Mouse (Mus musculus): ENCODE results near the gene Sf3a1. TPM values are rescaled to one million over a fixed set of nuclear protein-coding genes. Genes with fewer than 3 reads are reported as not detected.
A peak's percentile ranks its signal among the peaks of the same experiment; 100 is the strongest.
"Not testable (repeated sequence)": the region's sequence is repeated elsewhere in the genome, so short reads cannot be mapped to it uniquely, and the experiment has no call there.

Gene Sf3a1
- 43.8 and 47.1 TPM in 2 replicates for polyA plus RNA-seq (2015; fragmentation: Nextera tagmentation; extraction: Ambion mirVana)

GRCm38 (mm10) chr11:4159808-4160708, at the start of gene Sf3a1, which contains the start of gene Ccdc157:
TSS of gene Sf3a1 (plus strand) at chr11:4160350.
TSS of gene Ccdc157 (minus strand) at chr11:4160293.
- Histone ChIP-seq H3K9ac (peak within 1 kb of the TSS; percentile 81), H3K4me2 (replicated peaks) (peak within 1 kb of the TSS; percentile 82), H3K4me3 (replicated peaks) (peak within 1 kb of the TSS; percentile 76), H3K27me3 (replicated peaks) (no peaks in the 10 kb centered on the region), H3K9me3 (no peaks in the 10 kb centered on the region), H3K36me3 (peaks cover 11% of the 10 kb centered on the region; the same call in 1 of the 2 replicates), H3K27ac (peak within 1 kb of the TSS; percentile 82), H3K4me1 (replicated peaks) (peaks cover 16% of the 10 kb centered on the region)
- ATAC-seq, result peak; percentile 99
- WGBS, result 2% methylated on average over 54 of the region's 54 CpGs

- ATAC-seq, result no peak
- Histone ChIP-seq H3K9ac (no peak overlapping the region), H3K4me1 (replicated peaks) (0 out of 2 replicates have a peak, but pooled peaks cover 2% of the 10 kb centered on the region), H3K27ac (no peak overlapping the region), H3K27me3 (replicated peaks) (peaks cover 2% of the 10 kb centered on the region), H3K36me3 (no peaks in the 10 kb centered on the region), H3K4me2 (replicated peaks) (no peak overlapping the region), H3K4me3 (replicated peaks) (no peak overlapping the region), H3K9me3 (no peaks in the 10 kb centered on the region)
- WGBS, result 88% methylated on average over 4 of the region's 4 CpGs
These were observed 48.1 kb upstream of the Sf3a1 start for GRCm38 (mm10) chr11:4112033-4112432.

- H3K4me1 ChIP-seq (replicated peaks), result peaks cover 8% of the 10 kb centered on the region
- H3K27ac ChIP-seq, result no peak overlapping the region
- H3K4me3 ChIP-seq (replicated peaks), result no peak overlapping the region
- WGBS, result 67% methylated on average over 6 of the region's 6 CpGs
- peaks cover 9% of the 10 kb centered on the region for H3K27me3 ChIP-seq (replicated peaks)
- no peaks in the 10 kb centered on the region for H3K9me3 ChIP-seq
- H3K4me2 ChIP-seq (replicated peaks), result no peak overlapping the region
- no peak for ATAC-seq
- H3K36me3 ChIP-seq, result no peaks in the 10 kb centered on the region
- H3K9ac ChIP-seq, result no peak overlapping the region
These were observed 47.3 kb upstream of the Sf3a1 start for GRCm38 (mm10) chr11:4112861-4113260.

GRCm38 (mm10) chr11:4113496-4113895, 46.7 kb upstream of the Sf3a1 start:
- H3K9me3 ChIP-seq, result no peaks in the 10 kb centered on the region
- H3K27me3 ChIP-seq (replicated peaks), result peaks cover 14% of the 10 kb centered on the region
- 82% methylated on average over 4 of the region's 4 CpGs for WGBS
- H3K4me1 ChIP-seq (replicated peaks), result peaks cover 15% of the 10 kb centered on the region
- no peak overlapping the region for H3K9ac ChIP-seq
- no peak overlapping the region for H3K4me2 ChIP-seq (replicated peaks)
- H3K4me3 ChIP-seq (replicated peaks), result no peak overlapping the region
- no peaks in the 10 kb centered on the region for H3K36me3 ChIP-seq
- no peak for ATAC-seq
- no peak overlapping the region for H3K27ac ChIP-seq

GRCm38 (mm10) chr11:4113970-4114369, 46.2 kb upstream of the Sf3a1 start:
- no peak for ATAC-seq
- Histone ChIP-seq H3K27ac (no peak overlapping the region), H3K4me3 (replicated peaks) (no peak overlapping the region), H3K4me1 (replicated peaks) (peaks cover 19% of the 10 kb centered on the region), H3K36me3 (no peaks in the 10 kb centered on the region), H3K4me2 (replicated peaks) (no peak overlapping the region), H3K27me3 (replicated peaks) (peaks cover 14% of the 10 kb centered on the region), H3K9ac (no peak overlapping the region), H3K9me3 (no peaks in the 10 kb centered on the region)
- 77% methylated on average over 6 of the region's 6 CpGs for WGBS

- H3K9ac ChIP-seq; H3K4me2 ChIP-seq (replicated peaks); H3K27ac ChIP-seq; H3K4me3 ChIP-seq (replicated peaks); H3K9me3 ChIP-seq; ATAC-seq; H3K36me3 ChIP-seq: not testable (repeated sequence)
- peaks cover 19% of the 10 kb centered on the region for H3K4me1 ChIP-seq (replicated peaks)
- WGBS, result 82% methylated on average over 6 of the region's 6 CpGs
- H3K27me3 ChIP-seq (replicated peaks), result peaks cover 14% of the 10 kb centered on the region
These were observed 45.6 kb upstream of the Sf3a1 start for GRCm38 (mm10) chr11:4114541-4114940.

- H3K27ac ChIP-seq, result no peak overlapping the region
- H3K4me2 ChIP-seq (replicated peaks), result no peak overlapping the region
- H3K36me3 ChIP-seq, result no peaks in the 10 kb centered on the region
- peaks cover 14% of the 10 kb centered on the region for H3K27me3 ChIP-seq (replicated peaks)
- H3K4me1 ChIP-seq (replicated peaks), result peaks cover 19% of the 10 kb centered on the region
- no peak overlapping the region for H3K4me3 ChIP-seq (replicated peaks)
- H3K9ac ChIP-seq, result no peak overlapping the region
- ATAC-seq, result no peak
- WGBS, result 84% methylated on average over 4 of the region's 4 CpGs
- no peaks in the 10 kb centered on the region for H3K9me3 ChIP-seq
These were observed 44.7 kb upstream of the Sf3a1 start for GRCm38 (mm10) chr11:4115407-4115806.

GRCm38 (mm10) chr11:4116458-4117141, 43.5 kb upstream of the Sf3a1 start:
- H3K4me3 ChIP-seq (replicated peaks), result no peak overlapping the region
- H3K9me3 ChIP-seq, result no peaks in the 10 kb centered on the region
- peaks cover 14% of the 10 kb centered on the region for H3K27me3 ChIP-seq (replicated peaks)
- no peak overlapping the region for H3K4me2 ChIP-seq (replicated peaks)
- no peak overlapping the region for H3K27ac ChIP-seq
- H3K36me3 ChIP-seq, result no peaks in the 10 kb centered on the region
- 61% methylated on average over 11 of the region's 11 CpGs for WGBS
- H3K9ac ChIP-seq, result no peak overlapping the region
- H3K4me1 ChIP-seq (replicated peaks), result peaks cover 19% of the 10 kb centered on the region
- no peak for ATAC-seq

GRCm38 (mm10) chr11:4117372-4118071, 42.6 kb upstream of the Sf3a1 start:
- no peaks in the 10 kb centered on the region for H3K9me3 ChIP-seq

GRCm38 (mm10) chr11:4118081-4118921, 41.8 kb upstream of the Sf3a1 start:
- peaks cover 19% of the 10 kb centered on the region for H3K4me1 ChIP-seq (replicated peaks)
- peak overlapping the region; percentile 96 for H3K4me2 ChIP-seq (replicated peaks)
- H3K9ac ChIP-seq, result peak overlapping the region; percentile 51
- H3K9me3 ChIP-seq, result no peaks in the 10 kb centered on the region
- 2% methylated on average over 41 of the region's 41 CpGs for WGBS
- H3K27me3 ChIP-seq (replicated peaks), result peaks cover 14% of the 10 kb centered on the region
- H3K27ac ChIP-seq, result no peak overlapping the region
- H3K36me3 ChIP-seq, result no peaks in the 10 kb centered on the region
- H3K4me3 ChIP-seq (replicated peaks), result peak overlapping the region; percentile 47
- peak; percentile 87 for ATAC-seq

More at GRCm38 (mm10) chr11:4117372-4118071, 42.6 kb upstream of the Sf3a1 start:
- no peaks in the 10 kb centered on the region for H3K36me3 ChIP-seq
- peak overlapping the region; percentile 47 for H3K4me3 ChIP-seq (replicated peaks)
- no peak overlapping the region for H3K9ac ChIP-seq
- peak overlapping the region; percentile 96 for H3K4me2 ChIP-seq (replicated peaks)
- ATAC-seq, result no peak
- peaks cover 19% of the 10 kb centered on the region for H3K4me1 ChIP-seq (replicated peaks)
- H3K27me3 ChIP-seq (replicated peaks), result peaks cover 14% of the 10 kb centered on the region
- 27% methylated on average over 3 of the region's 3 CpGs for WGBS
- H3K27ac ChIP-seq, result no peak overlapping the region

- ATAC-seq, result no peak
- no peak overlapping the region for H3K4me3 ChIP-seq (replicated peaks)
- H3K4me1 ChIP-seq (replicated peaks), result peaks cover 19% of the 10 kb centered on the region
- peaks cover 14% of the 10 kb centered on the region for H3K27me3 ChIP-seq (replicated peaks)
- H3K9ac ChIP-seq, result no peak overlapping the region
- H3K4me2 ChIP-seq (replicated peaks), result no peak overlapping the region
- H3K36me3 ChIP-seq, result no peaks in the 10 kb centered on the region
- WGBS, result 76% methylated on average over 5 of the region's 5 CpGs
- no peak overlapping the region for H3K27ac ChIP-seq
- H3K9me3 ChIP-seq, result no peaks in the 10 kb centered on the region
These were observed 40.5 kb upstream of the Sf3a1 start for GRCm38 (mm10) chr11:4119635-4120034.
